Mouse (Mus musculus) heart, postnatal 25 days (tissue): ENCODE measurements at regions not wholly inside any gene's neighbourhood (a gene's known extent, or its start where the extent isn't known, plus 50 kb on each side); places are given as distances from the start of the nearest gene placed in this dataset.
"Not testable (repeated sequence)": the region's sequence is repeated elsewhere in the genome, so short reads cannot be mapped to it uniquely, and the experiment has no call there.

ENCODE experiments used
- DNase-seq: peaks from one replicate; pipeline ENCODE4 v3.0.0; 2022; ENCODE audit warnings: low spot score
- intact Hi-C: fragments of 180-260 bp; cut with DNase I; formaldehyde crosslinking; loops from one replicate; pipeline ENCODE4 v1.15.1; 2025

DNA sequence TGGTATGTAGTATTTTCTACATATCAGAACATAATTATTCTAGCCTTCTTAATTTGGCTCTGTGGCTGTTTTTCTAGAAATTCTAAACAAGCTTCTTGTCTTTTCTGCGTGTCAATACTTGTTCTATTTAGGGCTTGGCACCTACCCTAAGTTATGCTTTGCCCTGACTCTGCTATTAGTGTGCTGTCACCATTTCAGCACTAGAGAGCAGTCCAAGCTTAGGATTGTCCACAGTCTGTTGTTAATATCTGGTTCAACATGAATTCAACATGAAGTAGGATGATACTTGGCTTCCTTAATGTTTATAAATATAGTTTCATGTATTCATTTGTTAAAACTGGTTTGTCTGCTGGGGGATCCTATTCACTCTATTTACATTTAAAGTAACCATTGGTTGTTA, 61.2 kb downstream of the Maged1 start:
- no peak for DNase-seq
- intact Hi-C loops = loop anchor here (5.0 kb wide), 1 partner anchor 67 kb away; no protein-coding TSS in a partner anchor

DNA sequence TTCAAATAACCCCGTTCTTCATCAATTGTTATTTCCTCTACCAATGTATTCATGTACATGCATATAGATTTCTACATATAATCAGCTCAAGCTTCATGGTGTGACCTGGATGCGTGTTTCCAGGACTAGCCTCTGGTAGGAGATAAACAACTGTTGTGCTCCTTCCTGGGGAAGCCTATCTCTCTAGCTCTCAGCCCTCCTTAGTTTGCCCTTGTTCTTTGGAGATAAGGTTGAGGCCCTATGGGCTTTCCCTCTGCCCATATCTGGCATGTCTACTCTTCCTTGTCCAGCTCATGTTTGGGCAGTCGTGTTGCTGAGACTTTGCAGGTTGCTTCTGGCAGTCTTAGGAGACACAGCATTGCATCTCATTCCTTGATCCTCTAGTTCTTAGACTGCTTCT, 74.3 kb downstream of the Maged1 start:
- intact Hi-C loops, DNase-seq: not testable (repeated sequence)
